Mouse (Mus musculus): ENCODE results near the gene Ptprj. TPM values are rescaled to one million over a fixed set of nuclear protein-coding genes. Genes with fewer than 3 reads are reported as not detected.

Ptprj gene
- polyA plus RNA-seq, 1 experiment from 2014 or later = 3.0 TPM

- H3K36me3 ChIP-seq (replicated peaks; ENCODE audit: control insufficient read depth, insufficient read depth, low read depth, low read length) = no peaks in the 10 kb centered on the region
- H3K9ac ChIP-seq (replicated peaks; ENCODE audit: low read length) = no peak overlapping the region
- no peaks in the 10 kb centered on the region for H3K4me1 ChIP-seq (ENCODE audit: control insufficient read depth, insufficient read depth, low read length)
- H3K4me3 ChIP-seq (ENCODE audit: low read depth, low read length) = no peak overlapping the region
- H3K27ac ChIP-seq (replicated peaks; ENCODE audit: low read depth, low read length) = no peak overlapping the region
- DNase-seq (ENCODE audit: low spot score) (no peak), ATAC-seq (replicated peaks; ENCODE audit: insufficient number of reproducible peaks, low FRiP score, low TSS enrichment, low read depth) (no peak)
- H3K4me2 ChIP-seq (ENCODE audit: low read depth, low read length) = no peak overlapping the region
- no peaks in the 10 kb centered on the region for H3K27me3 ChIP-seq (ENCODE audit: control insufficient read depth, insufficient read depth, low read length)
- WGBS = 89% methylated on average over 4 of the region's 4 CpGs
- H3K9me3 ChIP-seq (replicated peaks; ENCODE audit: control insufficient read depth, low read length) = no peaks in the 10 kb centered on the region
Observed at GRCm38 (mm10) chr2:90496012-90496679, 84.3 kb downstream of the Ptprj start.

DNA sequence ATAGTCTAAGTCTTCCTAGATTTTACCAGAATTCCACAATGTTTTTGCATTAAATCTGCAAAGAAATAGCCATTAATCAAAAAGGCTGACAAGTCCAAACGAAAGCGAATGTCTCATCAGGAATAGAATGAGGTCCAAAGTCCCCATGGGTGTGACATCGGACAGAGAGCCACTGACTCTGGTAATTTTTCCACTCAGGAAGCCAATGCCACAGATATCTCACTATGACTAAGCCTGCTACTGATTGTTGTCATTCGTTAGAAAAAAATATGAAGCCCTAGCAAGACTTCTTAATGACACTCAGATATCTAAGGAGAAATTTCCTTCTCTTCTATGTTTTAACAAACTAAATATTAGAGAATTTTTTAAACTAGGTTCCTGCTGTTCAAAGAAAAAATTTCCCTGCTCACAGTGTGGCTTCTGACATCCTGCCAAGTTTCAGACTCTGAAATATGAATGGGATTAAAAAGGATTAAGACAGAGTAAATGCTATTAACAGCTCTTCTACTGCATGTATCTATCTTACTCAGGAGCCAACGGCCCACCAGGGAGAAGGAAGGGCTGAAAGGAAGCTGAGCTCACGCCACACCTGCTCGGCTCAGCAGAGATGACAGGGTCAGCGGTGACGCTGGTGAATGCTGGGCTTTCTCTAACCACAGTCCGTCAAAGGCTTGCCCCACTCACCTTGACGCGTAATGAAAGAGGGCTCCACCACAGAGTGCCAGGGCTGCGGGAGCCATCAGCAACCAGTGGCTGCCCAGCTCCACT is 90.0 kb downstream of the Ptprj start:
- WGBS = 59% methylated on average over 13 of the region's 13 CpGs

DNA sequence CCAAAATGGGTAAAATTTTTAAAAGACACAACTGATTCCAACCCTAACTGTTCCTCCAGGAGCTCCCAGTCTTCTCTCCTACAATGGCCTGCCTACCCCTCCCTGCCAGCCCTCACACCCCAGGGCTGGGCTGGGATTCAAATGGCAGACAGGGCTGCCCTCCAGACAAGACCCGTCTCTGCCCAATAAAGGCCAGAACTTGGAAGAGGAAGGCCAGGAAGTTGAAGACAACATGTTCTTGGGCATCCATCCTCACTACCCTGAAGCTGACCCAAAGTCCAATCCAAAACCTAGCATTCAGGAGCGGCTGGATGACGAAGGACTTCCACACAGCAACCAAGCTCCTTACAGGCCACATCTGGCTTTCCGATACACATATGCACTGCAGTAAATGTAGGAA is 90.6 kb downstream of the Ptprj start:
- H3K36me3 ChIP-seq (replicated peaks; ENCODE audit: control insufficient read depth, insufficient read depth, low read depth, low read length) = no peaks in the 10 kb centered on the region
- ATAC-seq (replicated peaks; ENCODE audit: insufficient number of reproducible peaks, low FRiP score, low TSS enrichment, low read depth) (no peak), DNase-seq (ENCODE audit: low spot score) (no peak)
- 81% methylated on average over 4 of the region's 4 CpGs for WGBS
- no peak overlapping the region for H3K9ac ChIP-seq (replicated peaks; ENCODE audit: low read length)
- peaks cover 2% of the 10 kb centered on the region; the same call in 1 of the 2 replicates for H3K4me1 ChIP-seq (ENCODE audit: control insufficient read depth, insufficient read depth, low read length)
- H3K27me3 ChIP-seq (ENCODE audit: control insufficient read depth, insufficient read depth, low read length) = no peaks in the 10 kb centered on the region
- H3K4me2 ChIP-seq (ENCODE audit: low read depth, low read length) = no peak overlapping the region
- no peak overlapping the region for H3K27ac ChIP-seq (replicated peaks; ENCODE audit: low read depth, low read length)
- no peak overlapping the region for H3K4me3 ChIP-seq (ENCODE audit: low read depth, low read length)
- no peaks in the 10 kb centered on the region for H3K9me3 ChIP-seq (replicated peaks; ENCODE audit: control insufficient read depth, low read length)

More for the DNA sequence above, 90.0 kb downstream of the Ptprj start:
- Histone ChIP-seq H3K4me1 (ENCODE audit: control insufficient read depth, insufficient read depth, low read length) (peaks cover 2% of the 10 kb centered on the region; the same call in 1 of the 2 replicates), H3K27me3 (ENCODE audit: control insufficient read depth, insufficient read depth, low read length) (no peaks in the 10 kb centered on the region), H3K9me3 (replicated peaks; ENCODE audit: control insufficient read depth, low read length) (no peaks in the 10 kb centered on the region), H3K9ac (replicated peaks; ENCODE audit: low read length) (no peak overlapping the region), H3K36me3 (replicated peaks; ENCODE audit: control insufficient read depth, insufficient read depth, low read depth, low read length) (no peaks in the 10 kb centered on the region), H3K4me3 (ENCODE audit: low read depth, low read length) (no peak overlapping the region), H3K4me2 (ENCODE audit: low read depth, low read length) (no peak overlapping the region), H3K27ac (replicated peaks; ENCODE audit: low read depth, low read length) (no peak overlapping the region)
- DNase-seq (ENCODE audit: low spot score) = no peak
- ATAC-seq (replicated peaks; ENCODE audit: insufficient number of reproducible peaks, low FRiP score, low TSS enrichment, low read depth) = no peak

DNA sequence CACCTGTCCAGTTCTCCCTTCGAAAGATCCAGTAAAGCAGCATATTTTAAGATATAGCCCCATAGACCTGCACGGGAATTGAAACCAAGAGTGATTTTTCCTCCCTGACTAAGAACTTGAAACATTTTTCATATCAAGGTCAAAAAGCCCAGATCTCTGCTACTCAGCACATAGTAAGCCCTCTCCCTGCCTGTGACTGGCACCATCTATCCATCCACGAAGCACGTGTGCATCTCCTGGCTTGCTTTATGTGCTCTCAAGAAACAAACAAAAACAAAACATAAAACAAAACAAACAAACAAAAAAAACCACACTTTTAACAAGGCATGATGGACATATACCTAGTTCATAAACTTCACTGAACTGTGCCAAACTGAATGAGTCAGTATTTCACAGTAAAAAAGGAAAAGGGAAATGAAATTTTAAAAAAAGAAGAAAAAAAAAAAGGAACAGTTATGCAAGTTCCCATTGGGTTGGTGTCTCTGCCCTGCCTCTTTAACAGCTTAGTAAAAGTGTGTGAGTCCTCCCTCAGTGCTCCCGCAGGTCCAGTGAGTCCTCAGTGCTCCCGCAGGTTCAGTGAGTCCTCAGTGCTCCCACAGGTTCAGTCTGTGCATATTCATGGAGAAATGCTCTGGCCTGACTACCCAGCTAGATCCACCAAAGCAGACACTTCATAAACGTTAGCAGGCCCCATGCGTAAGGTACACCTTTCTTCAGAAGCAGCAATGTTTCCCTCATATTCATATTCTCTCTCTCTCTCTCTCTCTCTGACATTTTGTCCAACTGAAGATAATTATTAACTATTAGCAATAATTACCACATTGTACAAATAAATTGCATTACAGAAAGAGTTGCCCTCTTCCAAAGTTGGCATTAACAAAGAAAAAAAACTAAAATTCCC is 91.5 kb downstream of the Ptprj start:
- 90% methylated on average over 8 of the region's 8 CpGs for WGBS
- Histone ChIP-seq H3K36me3 (replicated peaks; ENCODE audit: control insufficient read depth, insufficient read depth, low read depth, low read length) (no peaks in the 10 kb centered on the region), H3K9me3 (replicated peaks; ENCODE audit: control insufficient read depth, low read length) (no peaks in the 10 kb centered on the region), H3K4me1 (ENCODE audit: control insufficient read depth, insufficient read depth, low read length) (peaks cover 2% of the 10 kb centered on the region; the same call in 1 of the 2 replicates), H3K9ac (replicated peaks; ENCODE audit: low read length) (no peak overlapping the region), H3K27ac (replicated peaks; ENCODE audit: low read depth, low read length) (no peak overlapping the region), H3K4me3 (ENCODE audit: low read depth, low read length) (no peak overlapping the region), H3K27me3 (ENCODE audit: control insufficient read depth, insufficient read depth, low read length) (no peaks in the 10 kb centered on the region), H3K4me2 (ENCODE audit: low read depth, low read length) (no peak overlapping the region)
- DNase-seq (ENCODE audit: low spot score) (no peak), ATAC-seq (replicated peaks; ENCODE audit: insufficient number of reproducible peaks, low FRiP score, low TSS enrichment, low read depth) (no peak)

DNA sequence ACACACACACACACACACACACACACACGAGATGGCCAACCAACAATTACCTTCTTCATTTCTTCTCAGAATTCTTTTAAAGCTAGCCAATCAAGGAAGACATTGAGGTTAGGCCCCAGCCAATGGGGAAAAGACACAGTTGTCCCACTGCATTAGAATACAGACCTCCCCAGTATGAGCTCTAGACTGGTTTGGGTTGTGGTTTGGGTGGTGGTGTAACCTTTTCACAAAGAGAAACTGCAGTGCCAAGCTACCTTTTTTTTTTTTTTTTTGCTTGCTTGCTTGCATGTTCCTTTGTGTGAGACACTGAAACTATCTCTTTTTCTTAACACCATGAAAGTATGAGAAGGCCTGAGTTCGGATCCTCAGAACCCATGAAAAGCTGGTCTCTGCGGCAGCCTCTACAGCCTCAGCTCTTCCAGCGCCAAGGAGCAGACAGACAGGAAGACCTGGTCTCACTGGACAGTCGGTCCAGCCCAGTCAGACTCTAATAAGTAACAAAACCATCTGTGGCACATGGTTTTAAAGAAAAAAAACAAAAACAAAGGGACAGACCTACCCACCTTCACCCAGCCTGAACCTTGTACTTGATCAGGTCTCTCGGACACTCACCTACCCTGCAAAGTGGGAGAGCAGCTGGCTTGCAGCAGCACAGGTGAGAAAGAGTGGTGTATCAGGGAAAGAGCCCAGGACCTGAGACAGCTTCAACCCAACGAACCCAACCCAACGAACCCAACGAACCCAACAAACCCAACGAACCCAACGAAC is 92.8 kb downstream of the Ptprj start:
- H3K9ac ChIP-seq (replicated peaks; ENCODE audit: low read length) = no peak overlapping the region
- H3K4me3 ChIP-seq (ENCODE audit: low read depth, low read length) = no peak overlapping the region
- H3K4me1 ChIP-seq (ENCODE audit: control insufficient read depth, insufficient read depth, low read length) = peaks cover 2% of the 10 kb centered on the region; the same call in 1 of the 2 replicates
- H3K9me3 ChIP-seq (replicated peaks; ENCODE audit: control insufficient read depth, low read length) = no peaks in the 10 kb centered on the region
- no peak overlapping the region for H3K4me2 ChIP-seq (ENCODE audit: low read depth, low read length)
- ATAC-seq (replicated peaks; ENCODE audit: insufficient number of reproducible peaks, low FRiP score, low TSS enrichment, low read depth) (no peak), DNase-seq (ENCODE audit: low spot score) (no peak)
- H3K27ac ChIP-seq (replicated peaks; ENCODE audit: low read depth, low read length) = no peak overlapping the region
- H3K36me3 ChIP-seq (replicated peaks; ENCODE audit: control insufficient read depth, insufficient read depth, low read depth, low read length) = no peaks in the 10 kb centered on the region
- WGBS = 88% methylated on average over 11 of the region's 11 CpGs
- no peaks in the 10 kb centered on the region for H3K27me3 ChIP-seq (ENCODE audit: control insufficient read depth, insufficient read depth, low read length)

DNA sequence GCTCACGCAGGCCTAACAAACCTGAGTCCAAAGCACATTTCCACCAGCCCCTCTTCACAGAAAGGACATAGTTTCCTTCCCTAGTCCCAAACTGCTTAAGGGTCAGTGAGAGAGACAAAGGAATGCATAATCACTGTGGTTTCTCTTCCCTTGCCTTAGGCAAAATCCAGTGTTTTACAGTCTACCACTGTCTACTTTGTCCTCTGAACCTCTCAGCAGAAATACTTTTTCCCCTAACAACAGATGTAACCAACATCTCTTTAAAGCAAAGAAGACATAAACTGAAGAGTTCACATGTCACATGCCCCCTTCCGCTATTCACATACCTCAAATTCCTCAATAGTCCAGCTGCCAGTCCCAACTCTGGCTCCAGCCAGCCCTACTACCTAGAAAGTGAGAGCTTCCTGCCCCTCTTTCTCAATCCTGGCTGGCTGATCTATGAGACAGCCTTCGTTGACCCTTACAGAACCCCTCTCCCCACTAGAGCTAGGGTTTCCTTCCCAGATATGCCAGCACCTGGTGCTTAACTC is 94.2 kb downstream of the Ptprj start:
- Histone ChIP-seq H3K9me3 (replicated peaks; ENCODE audit: control insufficient read depth, low read length) (no peaks in the 10 kb centered on the region), H3K27ac (replicated peaks; ENCODE audit: low read depth, low read length) (no peak overlapping the region), H3K27me3 (ENCODE audit: control insufficient read depth, insufficient read depth, low read length) (no peaks in the 10 kb centered on the region), H3K9ac (replicated peaks; ENCODE audit: low read length) (no peak overlapping the region), H3K4me1 (ENCODE audit: control insufficient read depth, insufficient read depth, low read length) (peaks cover 2% of the 10 kb centered on the region; the same call in 1 of the 2 replicates), H3K4me2 (ENCODE audit: low read depth, low read length) (no peak overlapping the region), H3K36me3 (replicated peaks; ENCODE audit: control insufficient read depth, insufficient read depth, low read depth, low read length) (no peaks in the 10 kb centered on the region), H3K4me3 (ENCODE audit: low read depth, low read length) (no peak overlapping the region)
- 35% methylated on average over 3 of the region's 3 CpGs for WGBS
- DNase-seq (ENCODE audit: low spot score) (no peak), ATAC-seq (replicated peaks; ENCODE audit: insufficient number of reproducible peaks, low FRiP score, low TSS enrichment, low read depth) (no peak)

DNA sequence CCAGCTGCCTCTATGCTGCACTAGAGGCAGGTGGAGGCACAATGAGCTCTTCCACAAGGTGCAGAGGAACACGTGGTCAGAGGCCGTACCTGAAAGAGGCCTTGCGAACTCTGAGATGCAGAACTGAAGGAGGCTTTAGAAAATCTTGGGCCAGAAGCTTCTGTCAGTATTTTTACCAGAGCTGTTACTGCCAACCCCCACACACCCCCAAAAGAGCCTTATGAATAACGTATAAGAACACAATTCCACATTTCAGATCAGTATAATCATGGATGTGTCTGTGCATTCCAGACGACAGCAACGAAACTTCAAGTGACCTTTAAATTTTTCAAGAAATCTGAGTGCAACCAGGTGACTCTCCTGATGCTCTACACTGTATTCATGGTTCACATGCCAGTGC is 98.9 kb downstream of the Ptprj start:
- DNase-seq (ENCODE audit: low spot score) = no peak
- Histone ChIP-seq H3K9ac (replicated peaks; ENCODE audit: low read length) (no peak overlapping the region), H3K9me3 (replicated peaks; ENCODE audit: control insufficient read depth, low read length) (no peaks in the 10 kb centered on the region), H3K27me3 (ENCODE audit: control insufficient read depth, insufficient read depth, low read length) (no peaks in the 10 kb centered on the region), H3K4me2 (ENCODE audit: low read depth, low read length) (no peak overlapping the region), H3K36me3 (replicated peaks; ENCODE audit: control insufficient read depth, insufficient read depth, low read depth, low read length) (no peaks in the 10 kb centered on the region), H3K4me3 (ENCODE audit: low read depth, low read length) (no peak overlapping the region), H3K27ac (replicated peaks; ENCODE audit: low read depth, low read length) (no peak overlapping the region), H3K4me1 (ENCODE audit: control insufficient read depth, insufficient read depth, low read length) (peaks cover 5% of the 10 kb centered on the region; the same call in 1 of the 2 replicates)
- no peak for ATAC-seq (replicated peaks; ENCODE audit: insufficient number of reproducible peaks, low FRiP score, low TSS enrichment, low read depth)
- WGBS = 84% methylated on average over 6 of the region's 6 CpGs

All from embryonic facial prominence, embryonic 11.5 days (tissue).